Mouse (Mus musculus) limb, embryonic 14.5 days (tissue): ENCODE measurements at regions not wholly inside any gene's neighbourhood (a gene's known extent, or its start where the extent isn't known, plus 50 kb on each side); places are given as distances from the start of the nearest gene placed in this dataset.

Experiments used
- ATAC-seq: fragments of 200-750 bp; cut with Nextera tagmentation; 2 replicates; pipeline ENCODE4 v1.8.0; 2017; ENCODE audit warnings: low read depth, moderate number of reproducible peaks, moderate TSS enrichment; ENCODE audit not compliant: low FRiP score
- DNase-seq: peaks from one replicate; pipeline ENCODE4 v3.0.0-alpha.2; 2015; ENCODE audit warnings: low spot score
- H3K27ac ChIP-seq: fragments of 300-500 bp; sonication (generic); replicated peaks from 2 replicates; pipeline ENCODE4 v1.5.1; 2014; ENCODE audit warnings: low read depth, mild to moderate bottlenecking, low read length, moderate library complexity, mixed read lengths
- H3K27me3 ChIP-seq: fragments of 300-500 bp; sonication (generic); 2 replicates; pipeline ENCODE4 v1.6.1; 2014; ENCODE audit warnings: low read length, mixed read lengths; ENCODE audit not compliant: control insufficient read depth, insufficient read depth
- H3K36me3 ChIP-seq: fragments of 300-500 bp; sonication (generic); 2 replicates; pipeline ENCODE4 v1.6.1; 2014; ENCODE audit warnings: mild to moderate bottlenecking, low read length, moderate library complexity, mixed read lengths; ENCODE audit not compliant: control insufficient read depth, insufficient read depth
- H3K4me1 ChIP-seq: fragments of 300-500 bp; sonication (generic); 2 replicates; pipeline ENCODE4 v1.6.1; 2014; ENCODE audit warnings: antibody characterized with exemption, low read length, mixed read lengths; ENCODE audit not compliant: control insufficient read depth, insufficient read depth
- H3K4me2 ChIP-seq: fragments of 300-500 bp; sonication (generic); replicated peaks from 2 replicates; pipeline ENCODE4 v1.6.1; 2014; ENCODE audit warnings: low read depth, mild to moderate bottlenecking, low read length, moderate library complexity; ENCODE audit not compliant: severe bottlenecking
- H3K4me3 ChIP-seq: fragments of 300-500 bp; sonication (generic); replicated peaks from 2 replicates; pipeline ENCODE4 v1.5.1; 2014; ENCODE audit warnings: low read length
- H3K9ac ChIP-seq: fragments of 300-500 bp; sonication (generic); 2 replicates; pipeline ENCODE4 v1.6.1; 2014; ENCODE audit warnings: mild to moderate bottlenecking, low read depth, low read length, moderate library complexity; ENCODE audit not compliant: severe bottlenecking
- H3K9me3 ChIP-seq: fragments of 300-500 bp; sonication (generic); 2 replicates; pipeline ENCODE4 v1.6.1; 2016; ENCODE audit warnings: low read length; ENCODE audit not compliant: control insufficient read depth
- POLR2A ChIP-seq: fragments of 200-500 bp; IDR thresholded peaks from 2 replicates; pipeline ENCODE4 v1.8.0; 2012; ENCODE audit warnings: inconsistent platforms, mild to moderate bottlenecking, moderate library complexity, borderline replicate concordance; ENCODE audit not compliant: insufficient read depth, insufficient read length; ENCODE audit errors: extremely low read depth
- WGBS: fragments of 180-500 bp; shearing (Covaris S2); extraction: QIAGEN DNeasy Blood & Tissue Kit; methylation state at CpG from one replicate; pipeline ENCODE4 v1.1.7; 2014; 5-methylcytosine and 5-hydroxymethylcytosine counted together

GRCm38 (mm10) chr1:187507217-187507616 lies 101.4 kb upstream of the Esrrg start:
- no peaks in the 10 kb centered on the region for H3K36me3 ChIP-seq
- no peak overlapping the region for H3K27ac ChIP-seq
- no peak for TF ChIP-seq POLR2A
- ATAC-seq: no peak
- H3K9me3 ChIP-seq: no peaks in the 10 kb centered on the region
- no peak overlapping the region for H3K4me2 ChIP-seq
- WGBS: 58% methylated on average over 6 of the region's 6 CpGs
- DNase-seq: no peak
- no peak overlapping the region for H3K9ac ChIP-seq
- H3K4me1 ChIP-seq: no peaks in the 10 kb centered on the region
- no peaks in the 10 kb centered on the region for H3K27me3 ChIP-seq
- no peak overlapping the region for H3K4me3 ChIP-seq

GRCm38 (mm10) chr1:187531349-187531922 lies 77.2 kb upstream of the Esrrg start:
- H3K4me1 ChIP-seq: no peaks in the 10 kb centered on the region
- DNase-seq: no peak
- H3K9ac ChIP-seq: no peak overlapping the region
- H3K4me2 ChIP-seq: no peak overlapping the region
- no peaks in the 10 kb centered on the region for H3K9me3 ChIP-seq
- no peaks in the 10 kb centered on the region for H3K27me3 ChIP-seq
- 85% methylated on average over 9 of the region's 9 CpGs for WGBS
- ATAC-seq: no peak
- no peak overlapping the region for H3K27ac ChIP-seq
- no peak overlapping the region for H3K4me3 ChIP-seq
- H3K36me3 ChIP-seq: no peaks in the 10 kb centered on the region
- no peak for TF ChIP-seq POLR2A

- Histone ChIP-seq H3K36me3 (no peaks in the 10 kb centered on the region), H3K4me3 (no peak overlapping the region), H3K4me2 (no peak overlapping the region), H3K4me1 (no peaks in the 10 kb centered on the region), H3K27me3 (no peaks in the 10 kb centered on the region), H3K9me3 (no peaks in the 10 kb centered on the region), H3K27ac (no peak overlapping the region), H3K9ac (no peak overlapping the region)
- no peak for TF ChIP-seq POLR2A
- DNase-seq (no peak), ATAC-seq (no peak)
- WGBS: 81% methylated on average over 5 of the region's 5 CpGs
Measured at GRCm38 (mm10) chr1:187536263-187536662, 72.3 kb upstream of the Esrrg start.

GRCm38 (mm10) chr1:187556718-187557117 lies 51.9 kb upstream of the Esrrg start:
- Histone ChIP-seq H3K4me2 (no peak overlapping the region), H3K9ac (no peak overlapping the region), H3K4me1 (no peaks in the 10 kb centered on the region), H3K27ac (no peak overlapping the region), H3K27me3 (no peaks in the 10 kb centered on the region), H3K36me3 (no peaks in the 10 kb centered on the region), H3K9me3 (no peaks in the 10 kb centered on the region), H3K4me3 (no peak overlapping the region)
- DNase-seq (no peak), ATAC-seq (no peak)
- no peak for TF ChIP-seq POLR2A
- WGBS: 24% methylated on average over 3 of the region's 3 CpGs
